Mouse (Mus musculus) hindbrain, embryonic 13.5 days (tissue): ENCODE data around the gene Cd109. TPM values are rescaled to one million over a fixed set of nuclear protein-coding genes. Genes with fewer than 3 reads are reported as not detected.

Source experiments
- polyA plus RNA-seq: library from polyadenylated mRNA; unstranded; fragments of >200 nt; fragmentation: Nextera tagmentation; extraction: Ambion mirVana; gene quantifications from 2 replicates; pipeline ENCODE4 v1.2.1, GENCODE M21; 2015

Gene Cd109
- polyA plus RNA-seq, 1 experiment from 2014 or later: 2.0 TPM

Other genes starting within 250 kb of the Cd109 start
- gene Dppa5a, start 247.4 kb upstream of the Cd109 start, polyA plus RNA-seq: 2.4 and 3.1 TPM in 2 replicates
- gene Ooep, start 236.8 kb upstream of the Cd109 start, polyA plus RNA-seq: 5.5 and 7.9 TPM in 2 replicates
- gene Ddx43, start 219.8 kb upstream of the Cd109 start, polyA plus RNA-seq: 0.28 and 0.31 TPM in 2 replicates
- gene Cgas, start 172.3 kb upstream of the Cd109 start, polyA plus RNA-seq: 0.71 and 0.74 TPM in 2 replicates
- 27.3 and 28.8 TPM in 2 replicates for gene Mto1, start 167.3 kb upstream of the Cd109 start, polyA plus RNA-seq
- gene Gm17324, start 166.8 kb upstream of the Cd109 start, polyA plus RNA-seq: 0.99 and 1.3 TPM in 2 replicates
- gene Eef1a1, start 126.4 kb upstream of the Cd109 start, polyA plus RNA-seq: 3,538 and 3,562 TPM in 2 replicates
- 18.8 and 19.4 TPM in 2 replicates for gene Slc17a5, start 27.5 kb upstream of the Cd109 start, polyA plus RNA-seq